Mouse (Mus musculus) hindbrain, embryonic 10.5 days (tissue): Measurements from ENCODE around the gene Ppp1r36. TPM values are rescaled to one million over a fixed set of nuclear protein-coding genes. Genes with fewer than 3 reads are reported as not detected.
"Not testable (repeated sequence)": the region's sequence is repeated elsewhere in the genome, so short reads cannot be mapped to it uniquely, and the experiment has no call there.

Experiments used
- DNase-seq: peaks from one replicate; pipeline ENCODE4 v3.0.0-alpha.2; 2017; ENCODE audit warnings: low spot score
- H3K27ac ChIP-seq: fragments of 300-500 bp; sonication (generic); 2 replicates; pipeline ENCODE4 v1.5.1; 2016; ENCODE audit warnings: mild to moderate bottlenecking, moderate library complexity
- H3K27me3 ChIP-seq: fragments of 300-500 bp; sonication (generic); 2 replicates; pipeline ENCODE4 v1.6.1; 2016; ENCODE audit warnings: mild to moderate bottlenecking; ENCODE audit not compliant: poor library complexity, insufficient read depth, severe bottlenecking
- H3K36me3 ChIP-seq: fragments of 300-500 bp; sonication (generic); 2 replicates; pipeline ENCODE4 v1.6.1; 2016; ENCODE audit warnings: mild to moderate bottlenecking, moderate library complexity
- H3K4me1 ChIP-seq: fragments of 300-500 bp; sonication (generic); replicated peaks from 2 replicates; pipeline ENCODE4 v1.6.1; 2016; ENCODE audit warnings: mild to moderate bottlenecking
- H3K4me3 ChIP-seq: fragments of 300-500 bp; sonication (generic); 2 replicates; pipeline ENCODE4 v1.5.1; 2016; ENCODE audit warnings: mild to moderate bottlenecking, moderate library complexity
- H3K9me3 ChIP-seq: fragments of 300-500 bp; sonication (generic); 2 replicates; pipeline ENCODE4 v1.6.1; 2016; ENCODE audit warnings: mild to moderate bottlenecking, moderate library complexity
- WGBS: fragments of 180-500 bp; shearing (Covaris S2); methylation state at CpG from one replicate; pipeline ENCODE4 v1.1.7; 2016; 5-methylcytosine and 5-hydroxymethylcytosine counted together
- polyA plus RNA-seq: library from polyadenylated mRNA; unstranded; fragments of >200 nt; fragmentation: Nextera tagmentation; extraction: Ambion mirVana; gene quantifications from 2 replicates; pipeline ENCODE4 v1.2.1, GENCODE M21; 2016

The Ppp1r36 gene
- polyA plus RNA-seq, 1 experiment from 2014 or later = 1.5 TPM

GRCm38 (mm10) chr12:76434111-76434510, 16.8 kb downstream of the Ppp1r36 start:
- DNase-seq = no peak
- WGBS = 43% methylated on average over 7 of the region's 7 CpGs
- Histone ChIP-seq H3K4me1 (peaks cover 8% of the 10 kb centered on the region), H3K9me3 (no peaks in the 10 kb centered on the region), H3K4me3 (no peak overlapping the region), H3K27ac (no peak overlapping the region), H3K27me3 (peaks cover 35% of the 10 kb centered on the region), H3K36me3 (no peaks in the 10 kb centered on the region)

GRCm38 (mm10) chr12:76435084-76435483, 17.7 kb downstream of the Ppp1r36 start:
- Histone ChIP-seq H3K27ac (peak overlapping the region; percentile 74), H3K36me3 (no peaks in the 10 kb centered on the region), H3K4me1 (peaks cover 8% of the 10 kb centered on the region), H3K9me3 (no peaks in the 10 kb centered on the region), H3K27me3 (peaks cover 35% of the 10 kb centered on the region), H3K4me3 (peak overlapping the region; percentile 49)
- DNase-seq = no peak
- WGBS = 3% methylated on average over 17 of the region's 17 CpGs

GRCm38 (mm10) chr12:76435549-76435948, 18.2 kb downstream of the Ppp1r36 start:
- Histone ChIP-seq H3K27me3 (peaks cover 35% of the 10 kb centered on the region), H3K36me3 (no peaks in the 10 kb centered on the region), H3K4me1 (peaks cover 8% of the 10 kb centered on the region), H3K4me3 (peak overlapping the region; percentile 49), H3K27ac (peak overlapping the region; percentile 74; the same call in 1 of the 2 replicates), H3K9me3 (no peaks in the 10 kb centered on the region)
- no peak for DNase-seq
- WGBS = 34% methylated on average over 8 of the region's 8 CpGs

- not testable (repeated sequence) for H3K27ac ChIP-seq, H3K27me3 ChIP-seq, H3K4me3 ChIP-seq, DNase-seq, H3K36me3 ChIP-seq, H3K9me3 ChIP-seq, H3K4me1 ChIP-seq
- WGBS = 82% methylated on average over 6 of the region's 6 CpGs
Measured at GRCm38 (mm10) chr12:76443488-76443887, 26.1 kb downstream of the Ppp1r36 start.

GRCm38 (mm10) chr12:76444359-76444772, 27.0 kb downstream of the Ppp1r36 start:
- Histone ChIP-seq H3K4me3 (0 out of 2 replicates have a peak overlapping the region, but pooled peaks have one; percentile 2), H3K27ac (0 out of 2 replicates have a peak overlapping the region, but pooled peaks have one; percentile 12), H3K27me3 (no peaks in the 10 kb centered on the region), H3K9me3 (no peaks in the 10 kb centered on the region), H3K4me1 (no peaks in the 10 kb centered on the region), H3K36me3 (no peaks in the 10 kb centered on the region)
- DNase-seq = no peak
- WGBS = 56% methylated on average over 10 of the region's 10 CpGs

- Histone ChIP-seq H3K36me3 (no peaks in the 10 kb centered on the region), H3K27me3 (no peaks in the 10 kb centered on the region), H3K27ac (no peak overlapping the region), H3K9me3 (no peaks in the 10 kb centered on the region), H3K4me1 (no peaks in the 10 kb centered on the region), H3K4me3 (no peak overlapping the region)
- 81% methylated on average over 6 of the region's 6 CpGs for WGBS
- no peak for DNase-seq
Measured at GRCm38 (mm10) chr12:76444862-76445261, 27.5 kb downstream of the Ppp1r36 start.

- H3K4me1 ChIP-seq = no peaks in the 10 kb centered on the region
- WGBS = 89% methylated on average over 11 of the region's 11 CpGs
- no peaks in the 10 kb centered on the region for H3K9me3 ChIP-seq
- no peaks in the 10 kb centered on the region for H3K36me3 ChIP-seq
- DNase-seq = no peak
- H3K27me3 ChIP-seq = no peaks in the 10 kb centered on the region
- H3K4me3 ChIP-seq = no peak overlapping the region
- no peak overlapping the region for H3K27ac ChIP-seq
Measured at GRCm38 (mm10) chr12:76446201-76446600, 28.9 kb downstream of the Ppp1r36 start.

GRCm38 (mm10) chr12:76448127-76448526, 30.8 kb downstream of the Ppp1r36 start:
- DNase-seq = no peak
- no peaks in the 10 kb centered on the region for H3K9me3 ChIP-seq
- H3K4me1 ChIP-seq = peaks cover 4% of the 10 kb centered on the region; the same call in 1 of the 2 replicates
- H3K27ac ChIP-seq = no peak overlapping the region
- no peaks in the 10 kb centered on the region for H3K36me3 ChIP-seq
- H3K4me3 ChIP-seq = no peak overlapping the region
- no peaks in the 10 kb centered on the region for H3K27me3 ChIP-seq
- WGBS = 79% methylated on average over 6 of the region's 6 CpGs

GRCm38 (mm10) chr12:76452203-76452602, 34.9 kb downstream of the Ppp1r36 start:
- no peak overlapping the region for H3K4me3 ChIP-seq
- DNase-seq = peak; percentile 59
- H3K9me3 ChIP-seq = no peaks in the 10 kb centered on the region
- H3K27ac ChIP-seq = no peak overlapping the region
- no peaks in the 10 kb centered on the region for H3K36me3 ChIP-seq
- 56% methylated on average over 2 of the region's 2 CpGs for WGBS
- H3K27me3 ChIP-seq = no peaks in the 10 kb centered on the region
- H3K4me1 ChIP-seq = peaks cover 4% of the 10 kb centered on the region; the same call in 1 of the 2 replicates

- WGBS = 81% methylated on average over 4 of the region's 4 CpGs
- not testable (repeated sequence) for H3K36me3 ChIP-seq, DNase-seq, H3K27me3 ChIP-seq, H3K4me3 ChIP-seq, H3K27ac ChIP-seq, H3K9me3 ChIP-seq
- peaks cover 16% of the 10 kb centered on the region for H3K4me1 ChIP-seq
Measured at GRCm38 (mm10) chr12:76458445-76458844, 41.1 kb downstream of the Ppp1r36 start.

- H3K27ac ChIP-seq = no peak overlapping the region; the same call in 1 of the 2 replicates
- peak; percentile 27 for DNase-seq
- 59% methylated on average over 4 of the region's 4 CpGs for WGBS
Measured at GRCm38 (mm10) chr12:76459032-76459431, 41.7 kb downstream of the Ppp1r36 start.

GRCm38 (mm10) chr12:76463391-76463790, 46.1 kb downstream of the Ppp1r36 start:
- 91% methylated on average over 9 of the region's 9 CpGs for WGBS
- Histone ChIP-seq H3K36me3 (no peaks in the 10 kb centered on the region), H3K4me1 (peaks cover 8% of the 10 kb centered on the region), H3K27ac (no peak overlapping the region), H3K27me3 (no peaks in the 10 kb centered on the region), H3K4me3 (no peak overlapping the region), H3K9me3 (no peaks in the 10 kb centered on the region)
- DNase-seq = no peak

More at GRCm38 (mm10) chr12:76459032-76459431, 41.7 kb downstream of the Ppp1r36 start:
- no peak overlapping the region for H3K4me3 ChIP-seq
- H3K9me3 ChIP-seq = no peaks in the 10 kb centered on the region
- no peaks in the 10 kb centered on the region for H3K36me3 ChIP-seq
- H3K4me1 ChIP-seq = peaks cover 16% of the 10 kb centered on the region
- H3K27me3 ChIP-seq = no peaks in the 10 kb centered on the region

GRCm38 (mm10) chr12:76464651-76465252, 47.4 kb downstream of the Ppp1r36 start:
- no peak overlapping the region for H3K27ac ChIP-seq
- H3K4me1 ChIP-seq = peaks cover 4% of the 10 kb centered on the region; the same call in 1 of the 2 replicates
- H3K27me3 ChIP-seq = no peaks in the 10 kb centered on the region
- DNase-seq = no peak
- no peaks in the 10 kb centered on the region for H3K36me3 ChIP-seq
- 86% methylated on average over 12 of the region's 12 CpGs for WGBS
- no peak overlapping the region for H3K4me3 ChIP-seq
- H3K9me3 ChIP-seq = no peaks in the 10 kb centered on the region
